Mouse (Mus musculus): ENCODE measurements around the gene Dock8.

Dock8 gene

GRCm38 (mm10) chr19:24999201-24999886, at the start of gene Dock8:
Dock8 (plus strand) TSS chr19:24999534.
- DNase-seq (ENCODE audit: low spot score in 2 of 2), result peak; percentile 69 to 79

GRCm38 (mm10) chr19:24958531-24958930, 40.8 kb upstream of the Dock8 start:
- DNase-seq (ENCODE audit: low spot score in 2 of 2), result no peak

DNA sequence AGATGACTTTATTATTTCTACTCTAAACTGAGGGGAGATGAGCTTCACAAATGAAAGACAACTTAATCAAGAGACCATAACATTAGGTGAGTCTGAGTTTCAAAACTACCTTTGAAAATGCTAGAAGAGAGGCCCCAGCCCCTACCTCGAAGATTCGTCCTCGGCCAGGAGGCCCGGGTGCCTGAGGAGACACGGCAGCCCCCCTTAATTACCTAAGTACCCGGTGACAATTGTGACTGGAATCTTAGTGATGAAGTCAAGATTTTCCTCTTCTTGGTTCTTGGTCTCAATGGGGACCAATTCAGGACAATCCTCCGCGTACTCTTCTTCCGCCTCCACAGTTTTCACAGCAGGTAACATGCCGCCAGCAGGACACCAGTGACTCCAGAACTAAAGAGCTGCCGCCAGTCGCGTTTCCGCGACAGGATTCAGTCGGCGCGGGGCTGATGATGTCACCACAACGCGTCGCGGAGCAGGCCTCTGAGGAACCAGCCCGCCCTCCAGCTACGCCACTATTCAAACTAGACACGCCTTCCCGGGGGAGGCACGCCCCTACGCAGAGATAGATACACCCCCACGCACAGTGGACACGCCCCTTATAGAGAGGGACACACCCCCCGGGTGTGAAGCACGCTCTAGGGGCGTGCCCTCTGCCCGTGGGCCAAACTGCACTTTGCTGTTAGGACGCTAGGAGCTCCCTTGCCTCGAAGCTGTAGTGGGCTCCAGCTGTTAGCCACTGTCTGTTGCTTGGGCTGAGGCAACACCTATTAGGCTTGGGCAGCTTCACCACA, 38.0 kb upstream of the Dock8 start, which contains the start of gene Cbwd1:
TSS of gene Cbwd1 (minus strand) at position 439 of the 791 bp plus-strand sequence.
- DNase-seq (ENCODE audit: low spot score in 2 of 2), result peak; percentile 94 to 99

DNA sequence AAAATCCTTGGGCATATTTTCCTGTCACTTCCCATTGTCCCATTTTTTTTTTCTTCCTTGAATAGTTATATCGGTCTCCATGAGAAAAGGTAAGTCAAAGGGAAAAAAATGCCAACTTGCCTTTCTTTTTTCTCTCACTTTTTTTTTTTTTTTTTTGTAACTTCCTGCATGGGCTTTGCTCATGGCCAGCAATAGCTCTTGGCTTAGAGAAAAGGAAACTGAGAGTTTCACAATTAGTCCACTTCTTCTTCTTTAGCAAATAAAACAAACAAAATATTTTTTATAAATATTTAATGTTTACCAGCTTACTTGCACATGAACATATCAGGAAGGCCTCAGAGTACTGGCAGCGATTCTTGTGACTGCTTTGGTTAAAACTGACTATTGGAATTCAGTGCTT, 33.1 kb upstream of the Dock8 start:
- no peak for DNase-seq (ENCODE audit: low spot score in 2 of 2)

DNA sequence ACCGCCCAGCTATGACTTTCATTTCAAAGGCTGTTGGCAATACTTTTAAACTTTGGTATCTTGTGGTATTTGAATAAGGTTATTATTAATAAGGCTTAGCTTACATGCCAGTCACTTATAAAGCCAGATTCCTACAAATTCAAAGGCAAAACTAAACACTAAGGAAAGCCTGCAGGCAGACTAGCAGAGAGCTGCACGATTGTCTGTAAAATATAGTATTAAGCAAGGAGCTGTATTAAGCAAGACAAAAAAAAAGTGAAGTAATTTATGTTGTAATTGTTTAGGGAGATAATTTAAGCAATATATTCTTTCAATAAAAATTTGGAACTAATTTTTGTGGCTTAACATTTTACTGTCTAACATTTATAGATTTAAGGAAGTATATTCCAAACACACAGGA, 32.4 kb upstream of the Dock8 start:
- no peak for DNase-seq (ENCODE audit: low spot score in 2 of 2)

DNA sequence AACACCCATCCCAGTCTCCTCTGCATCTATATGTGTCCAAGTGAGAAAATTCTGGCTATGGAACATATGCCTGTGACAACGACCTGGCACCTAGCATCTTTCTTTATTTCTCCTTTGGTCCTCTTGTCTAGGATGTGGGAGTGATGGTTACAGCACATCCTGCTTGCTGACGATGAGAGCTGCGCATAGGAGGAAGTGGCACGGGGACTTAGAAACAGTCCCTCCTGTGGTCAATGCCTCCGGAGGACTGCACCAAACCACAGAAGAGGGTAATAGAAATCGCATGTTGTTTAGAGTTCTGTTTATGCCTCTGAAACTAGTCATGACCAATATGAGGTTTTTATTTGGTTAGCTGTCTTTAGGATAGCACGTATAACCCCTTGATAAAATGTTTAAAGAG, 28.0 kb upstream of the Dock8 start:
- DNase-seq (ENCODE audit: low spot score in 2 of 2), result no peak

DNA sequence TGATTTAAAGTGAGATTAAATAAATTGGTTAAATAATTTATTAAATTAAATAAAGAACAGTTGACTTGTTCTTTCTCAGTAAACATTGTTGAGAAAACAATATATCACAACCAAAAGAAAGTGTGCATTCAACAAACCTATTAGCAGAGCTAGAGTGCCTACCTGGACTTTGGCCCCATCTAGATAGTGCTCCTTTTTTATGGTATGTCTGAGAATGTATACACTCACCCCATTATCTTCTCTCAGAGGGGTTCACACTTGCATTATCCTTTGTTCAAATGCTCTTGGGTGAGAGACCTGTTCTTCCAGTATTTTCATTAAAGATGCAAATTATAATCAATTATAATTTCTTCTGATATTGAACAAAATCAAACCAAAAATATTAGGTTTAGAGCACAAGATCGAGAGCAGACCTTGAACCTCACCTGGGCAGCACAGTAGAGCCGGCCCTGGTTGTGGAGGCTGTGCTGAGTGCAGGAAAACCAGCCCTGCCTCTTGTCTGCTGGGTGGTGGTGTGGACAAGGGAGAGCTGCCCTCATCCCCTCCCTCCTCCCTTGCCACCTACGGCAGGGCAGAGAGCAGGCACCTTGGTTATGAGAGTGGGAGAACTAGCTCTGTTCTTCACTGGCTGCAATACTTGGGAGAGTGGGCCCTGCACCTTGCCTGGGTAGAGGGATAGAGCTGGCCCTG, 26.5 kb upstream of the Dock8 start:
- DNase-seq (ENCODE audit: low spot score in 2 of 2), result no peak

DNA sequence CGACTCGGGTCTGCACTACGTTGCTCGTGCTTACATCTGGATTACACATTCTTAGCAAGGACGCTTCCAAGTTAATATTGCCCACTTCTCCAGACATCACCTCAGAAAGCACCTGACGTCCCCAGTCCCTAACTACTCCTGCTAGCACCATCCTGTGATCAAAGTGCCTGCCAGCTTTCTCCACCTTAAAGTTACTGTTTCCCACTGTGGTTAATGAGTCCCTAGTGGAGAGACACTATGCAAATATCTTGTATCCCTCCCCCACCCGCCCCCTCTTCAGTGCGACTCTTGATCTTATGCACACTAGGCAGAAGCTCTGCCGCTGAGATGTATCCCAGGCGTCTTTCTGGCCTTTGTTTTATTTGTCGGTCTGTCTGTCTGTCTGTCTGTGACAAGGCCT, 21.3 kb upstream of the Dock8 start:
- DNase-seq (ENCODE audit: low spot score in 2 of 2), result no peak

- no peak for DNase-seq (ENCODE audit: low spot score in 2 of 2)
These were observed 20.2 kb upstream of the Dock8 start for GRCm38 (mm10) chr19:24978852-24979842.

GRCm38 (mm10) chr19:24981294-24981693, 18.0 kb upstream of the Dock8 start:
- no peak for DNase-seq (ENCODE audit: low spot score in 2 of 2)

DNA sequence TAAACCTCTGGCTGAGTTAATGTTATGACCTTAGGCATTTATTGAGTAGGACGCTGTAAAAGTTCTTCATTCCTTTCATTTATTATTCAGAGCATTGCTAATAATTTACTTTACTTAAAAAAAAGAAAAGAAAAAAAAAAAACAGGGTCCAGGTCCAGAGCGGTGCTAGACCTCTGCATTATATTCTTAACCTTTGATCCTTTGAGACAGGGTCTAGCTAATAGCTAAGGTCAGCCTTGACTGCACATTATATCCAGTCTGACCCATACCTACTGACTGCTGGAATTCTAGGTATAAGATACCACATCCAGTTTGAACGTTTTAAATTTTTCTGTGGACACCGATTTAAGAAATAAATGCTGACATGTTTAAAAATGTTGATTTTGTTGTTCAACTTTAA, 16.3 kb upstream of the Dock8 start:
- no peak for DNase-seq (ENCODE audit: low spot score in 2 of 2)

- no peak for DNase-seq (ENCODE audit: low spot score in 2 of 2)
These were observed 15.4 kb upstream of the Dock8 start for GRCm38 (mm10) chr19:24983857-24984498.

DNA sequence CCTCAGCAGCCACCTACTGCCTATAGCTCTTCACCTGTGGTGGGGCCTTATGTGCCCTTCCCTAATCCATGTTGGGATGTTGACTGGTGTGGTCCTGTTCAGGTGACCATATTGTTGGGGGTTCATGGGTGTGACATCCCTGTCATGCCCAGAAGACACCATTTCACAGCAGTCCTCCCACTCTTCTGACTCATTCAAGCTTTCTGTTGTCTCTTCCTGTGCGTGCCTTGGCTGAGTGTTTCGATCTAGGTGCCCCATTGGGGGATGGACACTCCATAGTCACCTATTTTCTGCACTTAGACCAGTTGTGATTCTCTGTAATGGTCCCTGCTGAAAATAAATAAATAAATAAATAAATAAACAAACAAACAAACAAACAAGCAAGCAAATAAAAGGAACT, 14.3 kb upstream of the Dock8 start:
- no peak for DNase-seq (ENCODE audit: low spot score in 2 of 2)

DNA sequence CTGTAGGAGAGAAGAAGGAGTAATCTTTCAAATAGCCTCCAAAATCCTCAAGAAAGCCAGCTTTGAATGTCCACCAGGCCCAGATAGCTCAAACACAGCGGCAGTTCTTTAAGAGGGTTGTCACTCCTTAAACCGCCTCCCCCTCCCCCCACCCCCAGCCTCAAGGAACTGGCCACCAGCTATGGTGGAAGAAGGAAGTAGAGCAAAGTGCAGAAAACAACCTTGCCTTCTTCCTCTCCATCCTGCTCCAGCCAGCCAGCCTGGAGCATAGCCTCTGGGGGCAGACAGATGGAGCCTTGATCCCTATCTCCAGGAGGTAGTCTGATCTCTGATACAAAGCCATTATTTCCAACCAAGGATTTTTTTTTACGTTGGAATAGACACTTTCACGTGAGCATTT, 12.0 kb upstream of the Dock8 start:
- DNase-seq (ENCODE audit: low spot score in 2 of 2), result no peak

DNA sequence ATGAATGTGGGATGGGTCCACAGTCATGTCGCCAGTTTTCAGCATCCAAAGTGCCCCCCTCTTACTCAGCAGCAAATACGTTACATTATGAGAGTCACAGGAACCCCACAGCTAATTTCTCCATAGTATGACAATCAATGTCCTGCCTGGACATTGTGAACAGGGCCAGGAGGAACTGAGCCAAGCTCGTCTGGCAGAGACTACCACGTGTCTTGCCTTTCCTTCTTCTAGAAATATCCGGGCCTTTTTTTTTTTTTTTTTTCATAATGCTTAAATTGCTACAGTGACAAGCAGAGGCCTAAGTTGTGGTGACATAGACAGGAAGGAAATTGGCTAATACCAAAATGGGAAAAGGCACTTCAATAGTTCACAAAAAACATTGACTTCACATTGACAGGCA, 10.5 kb upstream of the Dock8 start:
- no peak for DNase-seq (ENCODE audit: low spot score in 2 of 2)

DNA sequence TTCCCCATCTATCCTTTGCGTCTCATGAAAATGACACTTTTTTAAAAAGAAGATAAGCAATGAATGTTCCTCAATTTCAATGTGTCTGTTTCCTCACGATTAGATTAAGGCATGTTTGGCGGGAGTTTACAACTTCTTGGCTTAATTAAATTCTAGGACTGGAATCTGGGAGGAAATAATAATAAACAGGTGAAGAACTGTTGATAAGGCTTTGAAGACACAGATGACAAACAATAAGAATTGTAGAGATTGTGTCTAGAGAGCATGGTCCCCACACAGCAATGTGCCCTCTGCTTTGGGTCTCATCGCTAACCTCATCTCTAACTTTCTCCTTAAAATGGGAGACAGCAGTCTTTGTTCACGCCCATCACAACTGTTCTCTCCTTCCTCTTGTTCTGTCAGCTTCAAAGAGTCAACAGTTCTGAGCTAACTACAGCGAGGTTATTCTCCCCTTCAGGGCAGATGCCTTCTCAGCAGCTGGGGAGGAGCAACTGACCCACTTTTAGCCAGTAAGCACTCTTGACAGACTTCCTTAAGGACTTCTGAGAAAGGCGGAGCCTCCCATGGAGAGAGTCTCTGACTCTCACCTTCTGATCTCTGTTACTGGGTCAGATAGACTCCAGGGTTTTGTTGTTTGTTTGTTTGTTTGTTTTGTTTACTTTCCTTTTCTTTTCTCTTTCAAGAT, 9.1 kb upstream of the Dock8 start:
- DNase-seq (ENCODE audit: low spot score in 2 of 2), result no peak

- DNase-seq (ENCODE audit: low spot score in 2 of 2), result no peak
These were observed 5.8 kb upstream of the Dock8 start for GRCm38 (mm10) chr19:24993526-24993925.

- DNase-seq (ENCODE audit: low spot score in 2 of 2), result no peak
These were observed 4.4 kb upstream of the Dock8 start for GRCm38 (mm10) chr19:24994900-24995299.

GRCm38 (mm10) chr19:24996815-24997704, 2.3 kb upstream of the Dock8 start:
- no peak for DNase-seq (ENCODE audit: low spot score in 2 of 2)

Data from spleen, postnatal 10 days (tissue).